Mouse (Mus musculus): Measurements from ENCODE around the gene Fabp3. TPM values are rescaled to one million over a fixed set of nuclear protein-coding genes. Genes with fewer than 3 reads are reported as not detected.
A peak's percentile ranks its signal among the peaks of the same experiment; 100 is the strongest.

Fabp3 gene
- polyA plus RNA-seq, 1 experiment: 222 TPM

DNA sequence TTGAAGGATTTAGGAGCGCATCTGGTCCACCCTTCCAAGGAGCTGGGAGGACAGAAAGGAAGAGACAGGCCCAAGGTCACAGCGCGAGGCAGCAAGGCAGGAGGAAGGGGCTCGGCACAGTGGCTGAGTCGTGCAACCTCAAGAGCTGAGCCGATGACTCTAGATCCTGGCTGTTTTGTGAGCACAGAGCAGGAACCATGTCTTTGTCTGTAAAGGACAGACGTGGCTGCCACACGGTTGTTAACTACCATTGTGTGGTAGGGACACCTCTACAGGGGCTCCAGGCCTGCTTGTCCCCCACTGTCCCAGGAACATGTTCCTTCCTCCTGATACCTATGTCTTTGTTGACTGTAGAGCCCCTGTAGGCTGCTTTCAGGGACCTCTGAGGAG is 8.8 kb upstream of the Fabp3 start:
- no peak for DNase-seq
- Histone ChIP-seq H3K4me1 (replicated peaks; ENCODE audit: control insufficient read depth, insufficient read depth, low read length) (no peaks in the 10 kb centered on the region), H3K27me3 (ENCODE audit: control insufficient read depth, insufficient read depth, low read length) (no peaks in the 10 kb centered on the region), H3K36me3 (ENCODE audit: control insufficient read depth, insufficient read depth, low read length) (no peaks in the 10 kb centered on the region), H3K4me3 (ENCODE audit: control insufficient read depth, insufficient read depth, low read length) (no peak overlapping the region), H3K27ac (ENCODE audit: control insufficient read depth, insufficient read depth, low read length) (no peak overlapping the region)
- no peak for TF ChIP-seq CTCF (IDR thresholded peaks at IDR 0.05; ENCODE audit: borderline replicate concordance, control insufficient read depth, extremely low read depth, insufficient read depth, low read length, poor library complexity)
- no peak for TF ChIP-seq POLR2A (IDR thresholded peaks at IDR 0.05; ENCODE audit: control insufficient read depth, extremely low read depth, insufficient read depth, low read length, poor library complexity)
- WGBS: 84% methylated on average over 8 of the region's 8 CpGs

DNA sequence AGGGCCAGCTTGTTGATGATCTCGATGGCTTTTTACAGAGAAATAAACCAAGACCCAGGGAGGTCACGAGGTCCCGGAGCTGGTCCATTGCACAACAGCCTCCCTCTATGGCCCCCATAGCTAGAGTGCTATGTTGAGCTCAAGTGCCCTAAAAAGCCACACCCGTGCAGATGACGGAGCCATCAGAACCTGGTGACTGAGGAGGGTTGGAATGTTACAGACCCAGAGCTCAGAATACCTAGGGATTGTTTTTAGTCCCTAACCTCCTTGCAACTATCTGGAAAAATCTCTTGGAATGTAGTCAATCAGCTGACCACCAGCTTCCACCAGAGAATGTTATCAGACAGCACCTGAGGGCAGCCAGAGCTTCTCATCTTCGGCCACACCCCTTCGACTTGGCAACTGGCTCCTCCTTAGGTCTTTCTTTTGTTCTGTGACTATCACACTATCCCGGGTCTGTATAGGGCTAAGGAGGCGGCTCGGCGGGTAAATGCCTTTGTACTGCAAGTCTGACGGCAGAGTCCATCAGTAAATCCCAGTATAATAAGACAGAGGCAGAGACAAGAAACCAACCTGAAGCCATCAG is 6.0 kb upstream of the Fabp3 start:
- Histone ChIP-seq H3K27me3 (ENCODE audit: control insufficient read depth, insufficient read depth, low read length) (0 out of 2 replicates have a peak, but pooled peaks cover 3% of the 10 kb centered on the region), H3K4me1 (replicated peaks; ENCODE audit: control insufficient read depth, insufficient read depth, low read length) (no peaks in the 10 kb centered on the region), H3K27ac (ENCODE audit: control insufficient read depth, insufficient read depth, low read length) (no peak overlapping the region), H3K36me3 (ENCODE audit: control insufficient read depth, insufficient read depth, low read length) (no peaks in the 10 kb centered on the region), H3K4me3 (ENCODE audit: control insufficient read depth, insufficient read depth, low read length) (no peak overlapping the region)
- DNase-seq: no peak
- TF ChIP-seq CTCF (IDR thresholded peaks at IDR 0.05; ENCODE audit: borderline replicate concordance, control insufficient read depth, extremely low read depth, insufficient read depth, low read length, poor library complexity) (no peak), POLR2A (IDR thresholded peaks at IDR 0.05; ENCODE audit: control insufficient read depth, extremely low read depth, insufficient read depth, low read length, poor library complexity) (no peak)
- 75% methylated on average over 12 of the region's 12 CpGs for WGBS

DNA sequence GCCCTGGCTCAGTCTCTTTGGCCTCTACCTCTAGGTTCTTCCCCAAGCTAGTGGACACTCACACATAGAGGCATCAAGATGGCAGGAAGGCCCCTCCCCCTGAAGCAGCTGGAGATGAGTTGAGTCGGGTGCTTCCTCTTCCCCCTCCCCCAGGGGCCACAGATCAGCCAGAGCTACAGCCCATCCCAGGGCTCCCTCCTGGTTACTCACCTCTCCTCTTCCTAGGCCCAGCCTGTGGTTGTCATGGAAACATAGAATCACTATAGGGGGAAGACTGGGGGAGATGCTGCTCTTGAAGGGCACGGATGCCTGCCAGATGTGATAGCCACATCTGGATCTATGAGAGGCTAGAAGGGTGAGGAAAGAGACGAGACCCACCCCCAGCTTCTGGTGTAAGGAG is 3.6 kb upstream of the Fabp3 start:
- H3K4me1 ChIP-seq (replicated peaks; ENCODE audit: control insufficient read depth, insufficient read depth, low read length): peaks cover 13% of the 10 kb centered on the region
- H3K27ac ChIP-seq (ENCODE audit: control insufficient read depth, insufficient read depth, low read length): no peak overlapping the region
- no peaks in the 10 kb centered on the region for H3K36me3 ChIP-seq (ENCODE audit: control insufficient read depth, insufficient read depth, low read length)
- TF ChIP-seq POLR2A (IDR thresholded peaks at IDR 0.05; ENCODE audit: control insufficient read depth, extremely low read depth, insufficient read depth, low read length, poor library complexity) (no peak), CTCF (IDR thresholded peaks at IDR 0.05; ENCODE audit: borderline replicate concordance, control insufficient read depth, extremely low read depth, insufficient read depth, low read length, poor library complexity) (no peak)
- WGBS: 49% methylated on average over 3 of the region's 3 CpGs
- no peak overlapping the region for H3K4me3 ChIP-seq (ENCODE audit: control insufficient read depth, insufficient read depth, low read length)
- no peak for DNase-seq
- peaks cover 17% of the 10 kb centered on the region for H3K27me3 ChIP-seq (ENCODE audit: control insufficient read depth, insufficient read depth, low read length)

DNA sequence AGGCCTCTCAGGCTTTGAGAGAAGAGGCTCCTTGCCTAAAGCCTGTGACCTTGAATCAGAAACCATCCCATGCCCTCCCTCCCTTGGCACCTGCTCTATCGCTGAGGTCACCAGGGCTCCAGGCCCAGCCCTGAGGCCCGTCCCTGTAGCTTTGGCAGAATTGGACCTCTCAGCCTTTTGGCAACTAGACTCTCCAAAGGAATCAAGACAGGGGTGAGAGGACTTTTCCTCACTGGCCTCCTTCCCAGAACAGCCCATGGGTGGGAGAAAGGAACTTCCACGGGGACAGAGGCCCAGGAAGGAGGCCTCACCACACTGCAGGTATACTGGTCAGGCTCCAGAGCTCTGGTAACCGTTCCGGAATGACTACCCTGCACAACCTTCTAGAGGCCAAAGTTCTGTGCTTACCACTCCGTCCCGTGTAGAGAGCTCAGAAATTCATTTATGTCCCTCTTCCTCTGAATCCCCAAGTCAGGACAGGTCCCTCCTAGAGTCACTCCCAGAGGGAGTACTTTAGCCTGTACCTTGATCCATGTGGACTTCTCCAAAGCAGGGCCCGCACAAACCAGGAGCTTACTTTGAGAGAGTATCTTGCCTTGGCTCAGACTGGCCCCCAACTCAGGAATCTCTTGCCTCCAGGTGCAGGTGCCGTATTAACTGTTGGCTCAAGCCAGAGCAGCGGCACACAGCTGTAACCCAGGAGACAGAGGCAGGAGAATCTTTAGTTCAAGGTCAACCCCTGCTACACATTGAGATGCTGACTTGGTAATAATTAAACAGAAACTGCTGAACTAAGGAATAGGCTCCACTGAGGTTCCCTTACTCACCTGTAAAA is 1.4 kb upstream of the Fabp3 start:
- no peaks in the 10 kb centered on the region for H3K36me3 ChIP-seq (ENCODE audit: control insufficient read depth, insufficient read depth, low read length)
- WGBS: 93% methylated on average over 10 of the region's 10 CpGs
- H3K4me3 ChIP-seq (ENCODE audit: control insufficient read depth, insufficient read depth, low read length): no peak overlapping the region
- peaks cover 13% of the 10 kb centered on the region for H3K4me1 ChIP-seq (replicated peaks; ENCODE audit: control insufficient read depth, insufficient read depth, low read length)
- DNase-seq: no peak
- TF ChIP-seq POLR2A (IDR thresholded peaks at IDR 0.05; ENCODE audit: control insufficient read depth, extremely low read depth, insufficient read depth, low read length, poor library complexity): no peak
- TF ChIP-seq CTCF (IDR thresholded peaks at IDR 0.05; ENCODE audit: borderline replicate concordance, control insufficient read depth, extremely low read depth, insufficient read depth, low read length, poor library complexity): no peak
- peaks cover 17% of the 10 kb centered on the region for H3K27me3 ChIP-seq (ENCODE audit: control insufficient read depth, insufficient read depth, low read length)
- no peak overlapping the region for H3K27ac ChIP-seq (ENCODE audit: control insufficient read depth, insufficient read depth, low read length)

DNA sequence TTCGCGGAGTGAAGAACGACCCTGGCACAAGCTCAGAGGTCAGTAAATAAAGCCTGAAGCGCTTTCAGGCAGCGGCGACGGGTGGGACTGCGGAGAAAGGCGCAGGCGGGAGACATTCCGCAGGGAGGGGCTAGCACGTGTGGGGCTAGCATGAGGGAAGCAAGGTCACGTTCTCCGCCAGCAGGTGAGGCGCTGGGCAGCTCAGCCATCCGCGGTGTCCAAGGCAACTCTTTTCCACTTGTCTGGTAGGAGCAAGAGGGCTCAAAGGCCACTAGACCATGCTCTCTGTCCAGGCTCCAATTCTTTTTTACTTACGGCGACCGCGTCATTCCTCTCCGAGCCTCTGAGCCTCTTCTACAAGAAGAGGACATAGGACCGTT is 554 bp upstream of the Fabp3 start:
- no peak for DNase-seq
- H3K4me3 ChIP-seq (ENCODE audit: control insufficient read depth, insufficient read depth, low read length): peak overlapping the region; percentile 26; the same call in 1 of the 2 replicates
- TF ChIP-seq CTCF (IDR thresholded peaks at IDR 0.05; ENCODE audit: borderline replicate concordance, control insufficient read depth, extremely low read depth, insufficient read depth, low read length, poor library complexity): no peak
- no peak for TF ChIP-seq POLR2A (IDR thresholded peaks at IDR 0.05; ENCODE audit: control insufficient read depth, extremely low read depth, insufficient read depth, low read length, poor library complexity)
- peaks cover 13% of the 10 kb centered on the region for H3K4me1 ChIP-seq (replicated peaks; ENCODE audit: control insufficient read depth, insufficient read depth, low read length)
- H3K27me3 ChIP-seq (ENCODE audit: control insufficient read depth, insufficient read depth, low read length): peaks cover 17% of the 10 kb centered on the region
- 2% methylated on average over 23 of the region's 23 CpGs for whole genome bisulfite sequencing
- no peak overlapping the region for H3K27ac ChIP-seq (ENCODE audit: control insufficient read depth, insufficient read depth, low read length)
- no peaks in the 10 kb centered on the region for H3K36me3 ChIP-seq (ENCODE audit: control insufficient read depth, insufficient read depth, low read length)

DNA sequence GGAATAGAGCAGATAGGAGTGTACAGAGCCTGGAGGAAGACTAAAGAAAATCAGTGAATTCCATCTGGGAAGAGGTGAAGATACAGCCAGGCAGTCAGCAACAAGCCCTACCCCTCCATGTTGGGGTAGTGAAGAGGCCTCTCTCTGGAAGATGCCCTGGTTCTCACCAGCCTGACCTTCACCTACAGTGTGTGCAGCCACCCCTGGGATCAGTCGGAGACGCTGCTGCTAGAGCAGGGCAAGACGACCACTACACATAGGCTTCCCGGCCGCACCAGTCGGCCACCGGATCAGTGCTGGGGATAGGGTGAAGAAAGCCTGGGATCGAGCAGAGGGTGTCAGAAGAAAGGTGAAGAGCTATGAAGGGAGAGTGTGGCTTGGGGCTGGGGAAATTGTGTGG is 859 bp downstream of the Fabp3 start:
- DNase-seq: no peak
- TF ChIP-seq POLR2A (IDR thresholded peaks at IDR 0.05; ENCODE audit: control insufficient read depth, extremely low read depth, insufficient read depth, low read length, poor library complexity) (no peak), CTCF (IDR thresholded peaks at IDR 0.05; ENCODE audit: borderline replicate concordance, control insufficient read depth, extremely low read depth, insufficient read depth, low read length, poor library complexity) (no peak)
- WGBS: 74% methylated on average over 8 of the region's 8 CpGs
- H3K4me1 ChIP-seq (replicated peaks; ENCODE audit: control insufficient read depth, insufficient read depth, low read length): peaks cover 13% of the 10 kb centered on the region
- no peak overlapping the region for H3K27ac ChIP-seq (ENCODE audit: control insufficient read depth, insufficient read depth, low read length)
- no peak overlapping the region for H3K4me3 ChIP-seq (ENCODE audit: control insufficient read depth, insufficient read depth, low read length)
- H3K36me3 ChIP-seq (ENCODE audit: control insufficient read depth, insufficient read depth, low read length): no peaks in the 10 kb centered on the region
- H3K27me3 ChIP-seq (ENCODE audit: control insufficient read depth, insufficient read depth, low read length): peaks cover 17% of the 10 kb centered on the region
